Mouse (Mus musculus): ENCODE measurements around the gene Galk1.
"Not testable (repeated sequence)": the region's sequence is repeated elsewhere in the genome, so short reads cannot be mapped to it uniquely, and the experiment has no call there.

Gene Galk1

GRCm38 (mm10) chr11:116030088-116030897 lies 17.8 kb upstream of the Galk1 start, which contains the start of gene Unk:
Unk (plus strand) TSS chr11:116030322.
- peak; percentile 94 for DNase-seq

- DNase-seq = no peak
Observed at GRCm38 (mm10) chr11:116029086-116029865, 16.8 kb upstream of the Galk1 start.

GRCm38 (mm10) chr11:116028177-116028865 lies 15.8 kb upstream of the Galk1 start:
- no peak for DNase-seq

GRCm38 (mm10) chr11:116027756-116028155 lies 15.2 kb upstream of the Galk1 start, which contains the start of gene H3f3b:
H3f3b (minus strand) TSS chr11:116027962.
- no peak for DNase-seq

GRCm38 (mm10) chr11:116025056-116025845 lies 12.7 kb upstream of the Galk1 start:
- no peak for DNase-seq

GRCm38 (mm10) chr11:116024356-116024808 lies 11.9 kb upstream of the Galk1 start:
- DNase-seq = peak; percentile 90

GRCm38 (mm10) chr11:116023771-116024355 lies 11.3 kb upstream of the Galk1 start:
- DNase-seq = peak; percentile 78

- not testable (repeated sequence) for DNase-seq
Observed at GRCm38 (mm10) chr11:116023074-116023770, 10.7 kb upstream of the Galk1 start.

- no peak for DNase-seq
Observed at GRCm38 (mm10) chr11:116022256-116022780, 9.8 kb upstream of the Galk1 start.

- DNase-seq = no peak
Observed at GRCm38 (mm10) chr11:116021328-116022220, 9.1 kb upstream of the Galk1 start.

- DNase-seq = no peak
Observed at GRCm38 (mm10) chr11:116020519-116020922, 8.0 kb upstream of the Galk1 start.

- DNase-seq = no peak
Observed at GRCm38 (mm10) chr11:116019976-116020411, 7.5 kb upstream of the Galk1 start.

GRCm38 (mm10) chr11:116019360-116019791 lies 6.9 kb upstream of the Galk1 start:
- DNase-seq = no peak

GRCm38 (mm10) chr11:116018867-116019266 lies 6.3 kb upstream of the Galk1 start:
- not testable (repeated sequence) for DNase-seq

- DNase-seq = no peak
Observed at GRCm38 (mm10) chr11:116018106-116018505, 5.6 kb upstream of the Galk1 start.

- DNase-seq = no peak
Observed at GRCm38 (mm10) chr11:116014821-116015220, 2.3 kb upstream of the Galk1 start.

GRCm38 (mm10) chr11:116011529-116012261 lies 824 bp downstream of the Galk1 start:
- no peak for DNase-seq

GRCm38 (mm10) chr11:116010948-116011347 lies 1.6 kb downstream of the Galk1 start:
- DNase-seq = no peak

- no peak for DNase-seq
Observed at GRCm38 (mm10) chr11:116010146-116010545, 2.4 kb downstream of the Galk1 start.

Measured in right cerebral cortex, postnatal 14 days (tissue).